Mouse (Mus musculus) heart, adult 11 months (tissue): ENCODE measurements around the gene Gys2.

Source experiments
- DNase-seq: peaks from one replicate; pipeline ENCODE4 v3.0.0; 2022

The Gys2 gene

DNA sequence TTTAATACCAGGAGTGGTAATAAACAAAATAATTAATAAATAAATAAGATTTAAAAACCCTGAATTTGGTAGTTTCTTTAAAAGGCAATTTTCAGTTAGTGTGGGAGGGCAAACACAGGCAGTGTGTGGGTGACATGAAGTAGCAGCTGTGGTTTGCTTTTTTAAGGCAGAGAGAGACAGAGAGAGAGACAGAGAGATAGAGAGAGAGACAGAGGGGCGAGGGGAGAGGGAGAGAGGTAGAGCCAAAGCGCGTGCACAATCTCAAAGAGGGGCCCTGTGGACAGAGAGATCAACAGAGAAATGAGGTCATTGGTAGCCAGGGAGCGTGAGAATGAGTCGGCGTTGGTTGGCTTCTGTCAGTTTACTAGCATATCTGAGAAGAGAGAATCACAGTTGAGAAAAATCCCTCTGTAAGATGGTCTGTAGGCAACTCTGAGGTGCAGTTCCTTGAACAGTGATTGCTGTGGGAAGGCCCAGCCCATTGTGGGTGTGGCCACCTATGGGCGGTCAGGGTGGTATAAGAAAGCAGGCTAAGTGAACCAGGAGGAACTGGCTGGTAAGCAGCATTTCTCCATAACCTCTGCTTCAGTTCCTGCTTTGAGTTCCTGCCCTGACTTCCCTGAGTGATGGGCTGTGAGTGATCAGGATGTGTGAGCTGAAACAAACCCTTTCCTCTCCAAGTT lies 17.5 kb downstream of the Gys2 start:
- no peak for DNase-seq

DNA sequence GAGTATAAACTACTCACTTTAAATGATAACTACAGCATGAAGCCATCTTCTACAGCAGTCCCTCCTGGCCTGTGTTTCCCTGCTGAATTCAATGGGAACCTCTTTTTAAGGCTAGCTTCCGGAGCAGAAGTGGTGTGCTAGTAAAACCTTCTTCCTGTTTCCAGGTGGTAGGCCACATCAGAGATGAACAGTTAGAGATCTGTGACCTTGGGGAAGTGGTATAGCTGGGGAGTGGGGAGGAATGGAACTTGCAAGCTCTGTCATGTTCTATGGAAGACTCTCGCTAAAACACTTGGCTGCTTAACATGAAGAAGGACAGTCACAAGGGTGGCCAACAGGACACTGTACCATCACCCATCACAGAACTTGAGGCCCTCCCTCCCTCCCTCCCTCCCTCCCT lies 19.6 kb downstream of the Gys2 start:
- no peak for DNase-seq

DNA sequence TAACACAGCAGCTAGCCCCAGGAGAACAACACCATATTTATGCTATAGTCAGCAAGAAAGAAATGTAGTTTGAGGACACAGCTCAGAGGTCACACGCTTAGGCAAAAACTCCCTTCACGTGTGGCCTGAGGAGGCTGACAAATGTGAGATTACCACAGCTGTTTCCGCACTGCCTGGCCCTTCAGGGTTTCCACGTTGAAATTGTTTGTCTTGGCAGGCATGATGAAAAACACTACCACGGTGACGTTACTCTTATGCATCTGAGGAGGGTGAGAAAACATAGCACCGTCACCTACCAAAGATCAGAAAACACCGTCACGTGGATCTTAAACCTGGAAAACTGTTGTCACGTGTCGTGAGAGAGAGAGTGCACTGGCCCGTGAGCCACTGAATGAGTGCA lies 21.5 kb downstream of the Gys2 start:
- DNase-seq, result peak; percentile 91

DNA sequence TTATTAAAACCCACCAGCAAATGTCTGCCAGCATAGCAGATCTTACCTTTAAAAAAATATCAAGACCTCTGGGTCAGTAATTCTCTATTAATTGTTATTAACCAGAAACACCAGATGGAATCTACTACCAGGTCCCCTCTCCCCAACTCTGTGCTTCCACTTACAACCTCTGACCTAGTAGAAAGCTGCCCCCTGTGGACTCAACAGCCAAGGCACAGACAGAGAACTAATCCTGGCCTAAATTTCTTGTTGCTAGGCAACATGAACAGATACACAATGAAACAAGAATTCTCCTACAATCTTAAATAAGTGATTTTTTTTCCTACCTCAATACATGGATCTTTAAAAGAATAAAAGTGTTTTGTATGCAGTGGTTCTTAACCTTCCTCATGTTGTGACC lies 43.8 kb downstream of the Gys2 start:
- no peak for DNase-seq

DNA sequence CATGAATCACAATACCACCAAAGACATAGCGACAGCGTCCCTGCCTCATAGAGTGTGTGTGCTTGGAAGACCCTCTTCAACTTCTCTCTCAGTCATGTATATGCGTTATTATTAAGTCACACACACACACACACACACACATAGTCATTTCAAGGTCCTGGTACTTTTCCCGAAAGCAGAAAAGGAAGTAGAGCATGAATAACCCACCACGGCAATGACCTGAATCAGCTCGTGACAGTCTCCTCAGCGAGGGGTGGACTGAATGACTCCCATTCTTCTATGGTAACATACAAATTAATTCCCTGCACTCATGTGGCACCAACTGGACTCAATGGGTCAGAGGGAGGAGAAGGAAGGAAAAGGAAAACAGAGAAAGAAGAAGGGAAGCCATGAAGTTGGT lies 47.9 kb downstream of the Gys2 start:
- no peak for DNase-seq

DNA sequence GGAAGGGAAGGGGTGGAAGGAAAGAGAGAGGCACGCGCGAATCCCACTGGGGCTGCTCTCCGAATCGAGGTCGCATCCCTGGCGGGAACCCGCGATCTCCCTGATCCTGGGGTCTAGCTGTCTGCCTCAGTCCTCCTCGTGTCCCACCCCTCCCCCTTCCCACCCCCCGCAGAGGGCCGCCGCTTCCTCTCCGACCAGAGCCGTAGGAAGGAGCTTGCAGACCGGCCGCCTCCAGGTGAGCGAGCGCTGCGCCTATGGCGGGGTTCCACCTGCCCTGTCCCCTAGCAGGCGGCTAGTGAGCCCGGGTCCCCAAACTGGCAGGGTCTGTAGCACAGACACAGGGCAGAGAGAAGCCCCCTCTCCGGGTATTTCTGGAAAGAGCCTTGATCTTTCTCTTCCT lies 58.3 kb downstream of the Gys2 start:
- no peak for DNase-seq

DNA sequence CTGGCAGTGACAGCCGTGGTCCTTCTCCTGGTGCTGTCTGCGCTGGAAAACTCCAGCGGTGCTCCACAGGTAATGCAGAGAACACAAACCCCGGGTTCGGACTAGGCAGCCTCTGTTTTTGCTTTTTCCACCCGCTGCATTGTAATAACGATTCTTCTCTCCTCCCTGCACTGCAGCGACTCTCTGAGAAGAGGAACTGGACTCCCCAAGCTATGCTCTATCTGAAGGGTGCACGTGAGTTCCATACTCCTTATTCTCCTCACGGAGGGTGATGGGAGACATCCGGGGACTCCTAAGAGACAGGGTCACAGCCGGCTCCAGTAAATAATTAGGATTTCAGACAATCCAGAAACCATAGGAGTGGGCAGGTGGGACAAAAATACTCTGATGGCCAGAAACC lies 59.1 kb downstream of the Gys2 start:
- DNase-seq, result no peak

DNA sequence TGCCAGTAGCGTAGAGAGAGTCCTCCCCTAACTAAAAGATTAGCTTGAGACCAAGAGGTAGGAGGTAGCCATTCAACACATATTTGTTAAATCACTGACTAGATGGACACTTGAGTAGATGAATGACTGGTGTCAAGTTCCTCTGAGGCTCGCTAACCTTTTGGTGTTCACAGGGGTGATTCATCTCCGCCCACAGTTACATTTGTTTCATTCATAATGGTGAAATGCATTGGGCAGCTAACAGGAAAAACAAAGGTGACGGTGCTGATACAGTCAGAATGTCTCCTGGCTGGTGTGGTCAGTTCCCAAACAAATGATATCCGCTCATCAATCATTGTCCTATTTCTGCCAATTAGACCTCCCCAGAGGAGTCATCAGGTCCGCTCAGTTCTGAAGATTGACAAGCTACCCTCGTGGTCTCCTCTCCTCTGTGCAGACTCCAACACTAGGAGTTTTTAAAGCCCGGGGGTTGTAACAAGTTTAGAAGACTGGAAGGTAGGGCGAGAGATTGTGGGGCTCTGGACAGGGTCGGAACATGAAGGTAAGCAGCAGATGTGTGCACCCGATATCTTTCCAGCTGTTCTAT lies 59.9 kb downstream of the Gys2 start, which contains the start of gene Spx:
Gene Spx, plus strand, starts transcription at position 536 of the 586 bp plus-strand sequence.
- DNase-seq, result no peak

DNA sequence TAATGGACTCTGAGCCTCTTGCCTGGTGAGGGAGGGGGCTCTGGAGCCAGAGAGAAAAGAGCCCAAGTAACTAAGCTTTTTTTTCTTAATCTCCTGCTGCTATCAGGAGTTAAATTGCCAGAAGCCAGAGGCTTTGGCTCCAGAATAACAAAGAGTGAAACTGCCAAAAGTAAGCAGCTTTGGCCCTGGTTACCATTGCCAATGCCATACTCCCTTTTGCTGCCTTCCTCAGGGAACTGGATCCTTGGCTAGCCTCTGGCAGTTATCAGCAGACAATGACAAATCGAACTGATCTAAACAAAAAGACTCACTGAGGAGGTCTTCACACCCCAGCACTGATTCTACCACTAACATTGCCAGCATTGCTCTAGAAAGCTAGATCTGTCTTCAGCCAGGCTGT lies 61.8 kb downstream of the Gys2 start:
- no peak for DNase-seq

DNA sequence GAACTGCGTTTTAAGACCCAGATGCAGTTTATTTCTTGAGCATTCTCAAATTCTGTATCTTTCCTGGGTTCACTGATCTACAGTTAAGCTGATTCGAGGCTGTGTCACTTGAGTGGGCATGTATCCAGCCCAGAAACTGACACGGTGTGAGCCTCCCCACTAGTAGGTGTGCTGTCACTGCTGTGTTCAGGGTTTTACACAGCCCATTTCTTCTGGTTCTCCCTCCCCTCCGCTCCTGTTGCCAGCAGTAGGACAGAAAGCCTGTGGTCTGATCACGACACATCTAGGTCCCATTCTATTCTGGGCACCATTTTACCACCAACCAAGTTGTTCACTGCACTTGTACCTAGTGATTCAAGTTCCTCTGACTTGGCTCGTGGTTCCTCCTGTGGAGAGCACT lies 77.2 kb downstream of the Gys2 start:
- DNase-seq, result peak; percentile 61

DNA sequence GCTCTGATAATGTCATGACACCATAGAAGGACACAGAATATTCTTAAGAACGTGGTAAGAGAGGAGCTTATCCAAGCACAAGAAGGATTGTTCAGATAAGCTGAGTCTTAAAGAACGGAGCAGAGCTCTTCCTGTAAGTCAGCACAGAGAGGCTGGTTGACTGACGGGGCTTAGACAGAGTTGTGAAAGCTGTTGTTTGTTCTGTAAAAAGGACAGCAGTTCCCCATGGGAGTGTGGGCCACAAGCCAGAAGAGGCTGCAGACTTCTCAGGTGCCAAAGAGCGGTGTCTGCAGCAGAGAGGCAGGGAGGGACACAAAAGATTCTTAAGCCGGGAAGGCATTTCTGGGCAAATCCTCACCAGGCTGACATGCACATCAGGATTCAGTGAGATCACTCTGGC lies 78.2 kb downstream of the Gys2 start:
- peak; percentile 85 for DNase-seq

DNA sequence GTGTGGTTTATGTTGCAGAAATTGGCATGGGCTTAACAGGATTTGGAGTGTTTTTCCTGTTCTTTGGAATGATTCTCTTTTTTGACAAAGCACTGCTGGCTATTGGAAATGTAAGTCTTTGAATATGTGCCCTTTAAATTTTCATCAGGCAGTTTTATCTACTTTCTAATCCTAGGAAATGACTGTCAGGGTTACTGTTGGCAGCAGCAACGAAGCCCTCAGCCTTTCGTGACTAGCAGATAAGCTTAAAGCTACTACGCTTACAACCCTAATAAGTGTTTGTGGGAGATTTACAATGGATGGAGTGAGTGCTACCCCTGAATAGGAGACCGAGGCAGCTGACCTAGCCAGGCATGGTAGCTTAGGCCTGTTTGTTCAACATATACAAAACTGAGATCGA lies 80.6 kb downstream of the Gys2 start:
- DNase-seq, result no peak

DNA sequence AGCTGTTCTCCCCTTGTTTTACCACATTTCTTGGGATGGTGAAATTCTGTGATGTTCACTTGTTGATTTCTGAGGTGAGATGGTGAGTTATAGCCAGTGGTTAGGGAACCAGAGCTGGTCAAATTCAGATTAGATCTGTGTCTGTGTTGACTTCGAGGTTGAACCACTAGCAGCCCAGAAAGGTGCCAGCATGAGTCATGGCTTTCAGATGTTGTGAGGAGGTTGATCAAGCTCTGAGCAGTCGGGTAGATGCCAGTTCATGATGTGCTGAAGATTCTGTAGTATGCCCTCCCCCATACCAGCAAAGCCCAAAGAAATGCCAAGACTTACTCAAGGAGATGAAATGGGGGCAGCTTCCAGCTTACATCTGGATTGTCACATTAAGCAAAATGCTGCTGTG lies 83.8 kb downstream of the Gys2 start:
- peak; percentile 72 for DNase-seq

DNA sequence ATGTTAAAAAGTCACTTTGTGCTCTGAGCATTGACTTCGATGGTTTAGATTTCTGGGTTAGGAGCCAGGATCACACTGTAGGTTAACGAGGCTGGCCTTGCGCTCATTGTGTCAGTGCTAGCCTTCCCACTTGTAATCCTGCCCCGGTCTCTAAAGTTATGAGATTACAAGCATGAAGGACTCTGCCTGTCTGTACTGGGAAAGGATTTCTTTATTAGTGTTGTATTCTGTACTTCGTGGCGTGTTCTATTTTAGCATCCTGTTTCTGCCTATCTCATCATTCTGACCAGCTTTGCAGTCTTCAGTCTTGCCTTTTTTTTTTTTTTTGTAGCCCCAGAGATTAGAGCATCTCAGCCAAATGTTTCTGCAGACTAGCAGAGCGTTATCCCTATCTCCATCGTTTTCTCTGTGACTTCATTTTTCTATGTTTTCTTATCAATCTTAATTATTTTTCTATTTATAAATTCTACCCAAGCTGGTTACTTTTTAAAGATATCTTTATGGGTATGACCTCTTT lies 85.1 kb downstream of the Gys2 start:
- DNase-seq, result no peak

DNA sequence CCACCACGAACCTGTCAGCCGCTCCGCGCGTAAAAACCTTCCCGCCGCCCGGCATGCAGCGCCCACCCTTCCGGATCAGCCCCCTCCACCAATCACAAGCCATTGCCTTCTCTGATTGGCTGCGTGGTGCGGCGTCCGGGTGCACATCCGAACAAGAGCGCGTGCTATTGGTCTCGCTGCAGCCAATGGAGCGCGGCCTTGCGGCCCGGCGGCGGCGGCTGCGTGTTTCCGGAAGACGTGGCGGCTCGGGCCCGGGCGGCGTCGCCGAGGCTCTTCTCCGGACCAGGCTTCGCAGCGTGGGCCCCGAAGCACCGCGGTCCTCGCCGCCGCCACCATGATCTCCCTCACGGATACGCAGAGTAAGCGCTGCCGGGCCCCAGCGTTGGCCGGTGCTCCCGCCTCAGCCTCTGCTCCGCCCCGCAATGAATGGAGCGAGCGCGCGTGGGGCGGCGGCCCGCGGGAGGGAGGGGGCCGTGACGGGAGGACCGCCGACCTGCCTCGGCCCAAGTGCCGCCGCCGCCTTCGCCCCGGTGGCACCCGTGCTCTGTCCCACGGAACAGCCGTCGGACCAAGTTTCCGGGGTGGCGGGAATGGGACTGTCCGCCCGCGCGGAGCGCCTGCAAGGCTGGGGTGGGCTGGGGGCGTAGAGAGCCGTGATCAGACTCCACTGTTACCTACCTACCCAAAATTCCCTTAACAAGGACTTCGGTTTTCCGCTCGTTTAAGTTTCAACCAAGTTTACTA lies 85.7 kb downstream of the Gys2 start, which contains the start of the genes Recql and Golt1b:
Gene Recql, minus strand, starts transcription at position 77 of the 744 bp plus-strand sequence.
Gene Golt1b, plus strand, starts transcription at position 211 of the 744 bp plus-strand sequence.
- DNase-seq, result peak; percentile 100

DNA sequence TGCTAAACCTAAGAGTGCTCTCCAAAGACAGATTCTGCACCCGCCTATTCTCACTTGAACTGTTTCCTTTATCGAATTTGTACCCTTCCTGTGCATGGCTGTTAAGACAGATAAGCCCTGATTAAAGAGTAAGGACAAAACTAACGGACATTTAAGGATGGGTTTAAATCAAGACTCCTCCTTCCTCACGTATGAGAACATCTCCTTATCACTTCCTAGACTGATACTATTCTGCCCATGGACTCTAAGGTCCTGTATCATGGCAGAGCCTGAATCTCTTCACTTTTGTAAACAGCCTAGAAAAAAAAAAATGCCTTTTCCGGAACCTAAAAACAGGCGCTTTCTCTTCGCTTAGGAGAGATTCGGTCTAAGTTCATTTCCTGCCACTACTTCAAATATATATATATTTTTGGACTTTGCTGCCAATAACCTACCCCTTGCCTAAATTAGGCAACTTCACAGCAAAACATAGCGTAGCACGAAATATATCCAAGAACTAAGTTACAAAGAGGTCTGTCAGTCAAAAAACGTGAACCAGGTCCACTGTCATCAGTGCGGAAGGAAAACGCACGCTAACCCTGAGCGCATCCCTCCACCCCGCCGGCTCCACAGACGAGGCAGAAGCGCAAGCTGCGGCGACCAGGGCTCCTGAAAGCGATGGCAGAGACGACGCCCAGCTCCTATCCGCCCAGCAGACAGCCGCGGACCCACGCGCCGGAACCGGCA lies 86.5 kb downstream of the Gys2 start:
- DNase-seq, result no peak

DNA sequence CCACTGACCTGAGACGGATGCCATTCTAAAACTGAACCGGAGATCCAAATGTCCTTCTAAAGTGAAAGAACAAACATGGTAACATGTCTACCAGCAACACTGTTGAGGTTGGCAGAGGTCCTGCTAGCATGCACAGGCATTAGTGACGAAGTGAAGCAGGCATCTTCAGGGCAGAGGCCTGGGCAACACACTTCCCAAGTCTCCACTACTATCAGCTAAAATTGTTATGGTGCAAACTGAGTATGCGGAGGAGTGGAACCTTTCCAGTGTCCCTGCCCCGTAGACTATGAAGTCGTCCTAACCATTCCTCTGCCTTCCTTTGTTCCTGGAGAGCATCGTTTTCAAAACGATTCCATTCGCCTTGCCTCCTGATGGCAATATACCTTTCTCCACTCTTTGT lies 88.4 kb downstream of the Gys2 start:
- peak; percentile 72 for DNase-seq

DNA sequence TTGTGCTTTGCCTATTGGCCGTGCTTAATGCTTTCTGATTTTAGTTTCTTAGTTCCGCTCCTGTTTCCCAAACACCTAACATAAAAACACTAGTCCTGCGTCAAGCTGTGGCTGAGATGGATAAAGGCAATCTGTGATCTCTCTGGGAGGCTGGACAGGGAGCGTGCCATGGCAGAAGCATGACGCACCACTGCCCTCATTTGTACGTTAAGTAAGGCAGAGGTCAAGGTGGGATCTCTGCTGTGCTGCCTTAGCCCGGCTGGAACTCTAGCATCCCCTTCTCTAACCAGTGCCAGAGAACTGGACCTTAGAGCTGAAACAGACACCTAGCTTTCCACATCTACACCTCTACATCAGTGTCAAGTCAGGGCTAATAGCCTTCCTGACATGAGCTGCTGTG lies 91.3 kb downstream of the Gys2 start:
- DNase-seq, result peak; percentile 69

DNA sequence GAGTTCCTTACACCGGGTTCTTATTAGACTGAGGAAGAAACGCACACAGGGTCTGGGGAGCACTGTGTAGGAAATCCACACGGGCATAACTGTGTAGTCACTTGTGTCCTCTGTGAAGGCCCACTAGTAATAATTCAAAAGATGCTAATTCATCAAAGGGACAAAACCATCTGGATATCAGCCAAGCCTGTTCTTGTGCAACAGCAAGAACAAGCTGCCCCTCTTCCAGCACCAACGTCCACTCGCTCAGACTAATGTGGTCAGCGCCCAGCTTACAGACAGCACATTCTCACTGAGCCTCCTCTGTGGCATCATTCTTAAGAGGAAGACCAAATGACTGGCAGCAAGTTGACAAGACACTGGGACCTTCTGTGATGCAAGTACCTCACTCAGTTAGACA lies 92.9 kb downstream of the Gys2 start:
- DNase-seq, result peak; percentile 64

DNA sequence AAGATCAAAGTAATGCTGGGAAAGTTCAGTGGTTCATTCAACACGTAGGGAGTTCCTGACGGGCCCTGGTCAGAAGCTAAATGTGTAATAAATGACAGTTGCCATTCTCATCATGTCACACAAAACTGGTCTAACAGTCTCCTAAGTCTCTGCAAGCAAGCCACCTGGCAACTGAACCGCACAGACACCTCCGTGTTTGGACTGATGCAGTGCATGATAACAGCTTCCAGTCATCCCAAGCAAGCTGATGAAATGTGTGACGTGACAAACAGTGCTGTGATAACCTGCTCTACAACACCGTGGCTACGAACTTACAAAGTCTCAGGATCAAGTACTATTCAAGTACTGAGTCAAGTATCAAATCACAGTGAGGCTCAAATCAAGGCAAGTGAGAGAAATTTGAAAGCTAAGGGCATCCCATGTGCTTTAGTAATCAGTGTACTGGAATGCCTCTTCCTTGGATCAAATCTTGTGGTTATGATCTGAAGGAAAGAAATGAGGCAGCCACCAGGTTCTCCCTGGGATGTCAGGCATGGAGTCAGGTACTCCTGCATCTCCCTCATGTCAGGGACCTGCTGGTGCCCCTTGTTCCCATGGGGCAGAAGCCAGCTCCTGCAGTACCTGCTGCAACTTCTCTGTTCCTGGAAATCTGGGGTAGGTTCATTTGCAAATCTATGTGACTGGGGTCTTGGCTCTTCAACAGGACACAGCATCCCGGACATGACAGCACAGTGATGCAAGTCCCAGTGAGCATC lies 94.2 kb downstream of the Gys2 start:
- peak; percentile 73 for DNase-seq

DNA sequence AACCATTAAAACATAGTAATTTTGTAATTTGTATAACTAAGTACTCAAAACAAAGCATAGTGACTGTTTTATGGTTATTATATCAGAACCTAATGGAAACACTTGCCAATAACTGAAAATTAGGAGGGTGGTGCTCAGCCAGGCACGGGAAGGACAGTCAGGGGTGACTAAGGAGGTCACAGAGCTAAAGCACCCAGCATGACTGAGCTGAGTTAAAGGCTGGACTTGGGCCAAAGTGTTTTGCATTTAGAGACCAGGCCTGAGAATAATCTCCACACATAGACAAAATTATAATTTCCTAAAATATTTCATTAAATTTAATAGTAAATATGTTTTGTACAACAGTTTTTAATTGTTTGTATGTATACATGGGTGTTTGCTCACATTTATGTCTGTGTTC lies 95.8 kb downstream of the Gys2 start:
- peak; percentile 64 for DNase-seq
